Mouse (Mus musculus) spleen, postnatal 14 days (tissue): Measurements from ENCODE around the gene Ndufs7.

Source experiments
- DNase-seq, 2 experiments: peaks; one replicate each; pipeline ENCODE4 v3.0.0; 2021 to 2022; ENCODE audit warnings: low spot score in 2 of 2

Gene Ndufs7

DNA sequence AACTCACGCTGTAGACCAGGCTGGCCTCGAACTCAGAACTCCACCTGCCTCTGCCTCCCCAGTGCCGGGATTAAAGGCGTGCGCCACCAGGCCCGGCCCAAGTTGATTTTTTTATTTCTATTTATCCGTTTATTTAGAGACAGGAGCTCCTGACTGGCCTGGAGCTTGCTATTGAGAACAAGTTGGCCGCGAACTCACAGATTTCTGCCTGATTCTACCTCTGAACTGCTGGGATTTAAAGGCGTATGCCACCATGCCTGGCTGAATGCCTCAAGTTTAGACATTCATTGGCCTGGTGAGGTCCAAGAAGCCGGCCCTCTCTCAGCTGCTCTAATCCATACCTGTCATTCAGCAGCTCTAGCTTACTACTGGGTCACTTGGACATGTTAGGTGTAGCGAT lies 13.2 kb downstream of the Ndufs7 start:
- DNase-seq = no peak

DNA sequence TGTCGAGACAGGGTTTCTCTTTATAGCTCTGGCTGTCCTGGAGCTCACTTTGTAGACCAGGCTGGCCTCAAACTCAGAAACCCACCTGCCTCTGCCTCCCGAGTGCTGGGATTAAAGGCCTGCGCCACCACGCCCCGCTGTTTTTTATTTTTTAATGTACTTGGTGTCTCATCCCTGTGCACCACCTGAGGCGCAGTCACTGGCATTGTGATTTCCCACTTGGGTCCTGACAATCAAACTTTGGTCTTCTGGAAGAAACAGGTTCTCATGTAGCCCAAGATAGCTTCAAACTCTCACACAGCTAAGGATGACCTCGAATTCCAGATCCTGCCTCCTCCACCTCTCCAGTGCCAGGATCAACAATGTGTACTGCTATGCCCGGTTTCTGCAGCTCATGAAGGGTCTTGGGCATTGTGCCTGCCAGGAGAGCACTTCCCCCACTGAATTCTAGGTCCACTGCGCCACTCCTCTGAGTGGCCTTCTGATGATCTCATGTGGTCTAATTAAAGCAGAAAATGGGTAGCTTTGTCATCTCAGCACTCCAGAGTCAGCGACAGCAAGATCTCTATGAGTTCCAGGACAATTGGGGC lies 13.9 kb downstream of the Ndufs7 start:
- no peak for DNase-seq

DNA sequence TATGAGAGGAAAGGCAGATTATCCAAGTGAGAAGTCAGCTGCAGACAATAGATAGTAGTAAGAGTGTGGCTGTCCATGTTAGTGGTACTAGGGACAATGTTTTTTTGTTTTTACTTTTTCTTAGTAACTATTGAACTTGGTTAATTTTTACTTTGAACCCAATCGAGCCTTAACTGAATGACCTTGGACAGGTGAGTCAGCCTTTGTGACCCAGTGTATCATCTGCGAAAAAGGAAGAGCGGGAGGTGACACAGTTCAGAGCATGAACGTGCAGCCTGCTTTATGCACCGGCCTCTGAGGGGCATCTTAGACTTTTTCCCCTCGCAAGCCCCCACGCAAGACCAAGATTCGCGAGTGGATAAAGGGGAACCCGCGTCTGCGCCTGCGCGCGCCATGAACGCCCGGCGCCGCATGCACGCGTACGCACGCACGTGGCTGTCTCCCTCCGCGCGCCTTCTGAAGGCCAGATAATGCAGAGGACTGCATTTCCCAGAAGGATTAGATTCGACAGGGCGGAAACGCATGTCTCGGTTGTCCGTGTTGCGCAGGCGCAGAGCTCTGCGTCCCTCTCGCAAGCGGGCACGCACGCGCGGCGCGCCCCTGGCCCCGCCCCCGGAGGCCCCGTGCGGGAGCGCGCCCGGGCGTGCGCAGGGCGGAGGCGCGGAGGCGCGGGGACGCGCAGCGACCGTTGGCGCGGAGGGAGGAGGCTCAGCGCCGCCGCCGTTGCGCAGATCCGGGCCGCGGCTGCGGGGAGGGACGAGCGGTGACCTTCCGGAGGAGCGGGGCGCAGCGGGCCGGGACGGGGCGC lies 15.6 kb downstream of the Ndufs7 start:
- DNase-seq = peak; percentile 97 to 99

DNA sequence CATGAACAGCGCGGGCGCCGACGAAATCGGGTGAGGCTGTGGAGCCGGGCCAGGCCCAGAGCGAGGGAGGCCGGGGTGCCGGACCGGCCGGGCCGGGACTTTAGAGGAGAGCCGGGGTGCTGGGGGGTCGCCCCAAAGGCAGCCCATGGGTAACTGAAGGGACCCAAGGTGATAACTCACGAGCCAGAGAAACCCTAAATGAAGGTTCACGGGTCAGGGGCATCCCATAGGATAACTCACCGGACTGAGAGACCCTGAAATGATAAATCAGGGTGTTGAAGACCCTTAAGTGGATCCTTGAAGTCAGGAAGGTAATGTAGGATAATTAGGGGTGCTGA lies 16.2 kb downstream of the Ndufs7 start:
- no peak for DNase-seq

DNA sequence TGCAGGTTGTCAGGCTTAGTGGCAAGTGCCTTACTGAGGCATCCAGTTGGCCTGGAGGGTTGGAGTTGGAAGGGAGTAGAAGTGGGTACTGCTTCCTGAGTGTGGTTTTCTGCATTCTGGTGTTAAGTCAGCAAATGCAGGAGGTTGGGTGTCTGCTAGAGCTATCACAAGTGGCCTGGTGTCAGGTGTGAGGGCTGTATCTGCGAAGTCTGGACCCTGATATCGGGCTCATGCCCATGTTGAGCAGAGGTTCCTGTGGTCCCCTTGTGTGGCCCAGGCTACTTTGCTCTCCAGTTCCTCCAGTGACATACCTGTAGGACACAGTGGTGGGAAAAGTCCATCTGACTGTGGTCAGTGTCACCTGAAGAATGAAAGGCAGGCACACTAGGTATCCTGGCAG lies 21.2 kb downstream of the Ndufs7 start:
- no peak for DNase-seq

DNA sequence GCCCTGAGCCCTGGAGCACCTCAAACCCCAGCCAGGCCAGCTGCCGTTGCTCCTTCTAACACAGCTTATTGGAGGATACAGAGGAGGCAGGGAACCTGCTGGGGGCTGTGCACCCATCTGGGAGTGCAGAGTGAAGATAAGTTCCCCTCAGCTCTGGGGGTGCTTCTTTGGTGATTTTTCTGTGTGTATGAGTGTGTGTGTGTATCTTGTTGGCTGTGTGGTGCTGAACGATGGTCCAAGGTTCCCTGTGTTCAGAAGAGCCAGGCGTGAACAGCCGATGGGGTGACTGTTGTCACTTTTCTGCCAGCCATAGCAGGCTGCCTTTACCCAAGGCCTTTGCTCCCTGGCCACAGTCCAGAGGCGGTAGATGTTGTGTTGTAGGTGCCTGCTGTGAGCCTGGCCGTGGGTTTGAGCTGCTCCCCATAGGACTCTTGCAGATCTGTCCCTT lies 21.8 kb downstream of the Ndufs7 start:
- DNase-seq = no peak

DNA sequence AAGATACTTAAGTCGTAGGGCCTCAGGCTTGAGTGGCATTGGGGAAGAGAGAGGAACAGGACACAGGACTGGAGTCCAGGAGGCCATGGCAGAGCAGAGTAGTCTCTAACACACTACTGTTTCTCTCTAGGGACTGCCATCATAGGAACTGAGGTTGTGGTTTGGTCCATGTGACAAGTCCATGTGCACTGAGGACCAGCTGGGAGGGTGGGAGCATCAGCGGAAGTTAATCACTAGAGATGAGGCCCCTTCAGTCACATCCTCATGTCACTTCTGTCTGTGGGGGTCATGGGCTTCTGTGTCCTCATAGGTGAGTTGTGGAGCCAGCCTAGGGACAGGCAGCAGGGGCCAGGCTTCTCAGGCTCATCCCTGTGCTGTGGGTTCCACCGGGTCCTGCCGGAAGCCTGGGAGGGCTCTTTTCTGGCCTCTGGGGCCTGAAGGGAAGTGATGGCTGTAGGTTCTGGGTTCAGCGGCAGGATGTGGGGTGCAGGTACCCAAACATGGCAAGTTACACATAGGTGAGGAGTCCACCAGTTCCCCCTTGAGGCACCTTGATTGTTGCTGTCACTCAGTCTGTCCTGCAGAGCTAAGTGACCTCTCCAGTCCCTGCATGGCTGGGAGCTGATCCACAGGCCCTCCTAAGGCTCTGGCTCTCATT lies 22.4 kb downstream of the Ndufs7 start:
- DNase-seq = no peak

DNA sequence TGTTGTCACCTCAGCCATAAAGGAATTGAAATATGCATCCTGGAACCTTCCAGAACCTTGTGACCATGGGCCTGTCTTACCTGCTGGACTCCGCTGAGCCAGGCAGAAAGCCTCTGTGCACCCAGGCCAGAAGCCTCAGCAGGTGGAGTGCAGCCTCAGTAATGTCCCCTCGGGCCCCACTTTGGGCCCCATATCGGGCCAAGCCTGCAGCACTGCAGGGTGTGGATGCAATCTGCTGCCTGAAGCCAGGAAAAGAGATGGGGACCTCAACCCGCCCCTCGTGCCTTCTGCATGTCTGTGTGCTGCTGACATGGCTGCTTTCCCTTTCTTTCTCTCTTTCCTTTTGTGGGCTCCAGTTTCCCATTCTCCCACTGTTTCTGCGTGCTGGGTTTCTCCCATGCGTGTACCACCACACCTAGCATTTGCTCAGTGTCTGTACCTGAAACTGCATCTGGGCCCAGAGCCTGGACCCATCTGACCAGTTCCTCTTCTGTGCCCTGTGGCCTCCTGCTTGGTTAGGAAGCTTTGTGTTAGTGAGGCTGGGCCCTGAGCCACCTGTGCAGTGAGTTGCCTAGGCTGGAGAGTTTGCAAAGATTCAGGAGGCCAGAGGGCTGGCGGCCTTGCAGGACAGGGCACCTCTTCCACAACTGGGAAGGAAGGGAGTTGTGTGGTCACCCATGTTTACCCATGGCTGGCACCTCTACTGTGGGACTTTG lies 23.1 kb downstream of the Ndufs7 start:
- DNase-seq = no peak

DNA sequence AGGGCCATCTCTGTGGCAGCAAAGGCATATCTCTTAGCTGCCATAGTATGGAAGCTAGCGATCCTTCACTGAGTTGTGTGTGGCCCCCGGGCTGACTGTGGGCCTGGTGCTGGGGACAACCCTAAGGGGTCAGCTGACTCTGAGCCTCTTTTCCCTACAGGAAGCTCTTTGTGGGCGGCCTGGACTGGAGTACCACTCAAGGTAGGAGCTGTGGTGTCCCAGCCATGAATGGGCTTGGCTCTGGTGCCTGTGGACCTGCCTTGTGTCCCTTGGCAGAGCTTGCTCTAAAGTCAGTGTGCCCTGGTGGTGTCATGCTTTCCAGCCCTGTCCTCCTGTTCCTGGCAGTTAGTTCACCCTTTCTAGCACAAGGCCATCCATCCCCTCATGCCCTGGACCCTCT lies 24.9 kb downstream of the Ndufs7 start:
- no peak for DNase-seq

DNA sequence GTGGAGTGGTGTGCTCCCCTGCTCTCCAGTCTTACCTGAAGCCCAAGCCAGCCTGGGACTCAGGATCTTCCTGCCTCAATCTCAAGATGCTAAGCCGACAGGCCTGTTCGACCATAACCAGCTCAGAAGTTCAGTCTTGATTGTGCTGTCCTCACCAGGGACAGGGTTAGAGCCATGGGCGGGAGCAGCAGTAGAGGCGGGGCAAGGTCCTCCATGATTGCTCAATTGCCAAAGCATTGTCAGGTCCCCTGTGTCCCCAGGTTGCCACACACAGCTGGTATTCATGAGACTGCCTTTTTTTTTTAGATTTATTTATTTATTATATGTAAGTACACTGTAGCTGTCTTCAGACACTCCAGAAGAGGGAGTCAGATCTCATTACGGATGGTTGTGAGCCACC lies 27.3 kb downstream of the Ndufs7 start:
- DNase-seq = no peak

DNA sequence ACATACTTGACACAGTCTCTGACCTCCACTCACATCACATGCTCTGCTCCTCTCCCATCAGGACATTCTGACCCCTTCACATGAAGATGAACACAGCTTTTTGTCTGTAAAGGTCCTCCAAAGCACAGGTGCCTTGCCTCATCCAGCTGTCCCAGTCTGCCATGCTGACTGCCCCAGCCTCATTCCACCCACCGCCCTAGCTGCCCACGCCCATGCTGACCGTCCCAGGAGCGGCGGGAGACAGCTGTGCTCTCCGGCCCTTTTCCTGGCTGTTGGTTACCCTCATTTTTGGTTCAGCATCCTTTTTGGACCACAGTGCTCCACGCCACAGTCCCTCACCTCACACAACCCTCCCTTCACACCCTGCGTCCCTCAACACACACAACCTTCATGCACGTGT lies 29.5 kb downstream of the Ndufs7 start:
- no peak for DNase-seq

DNA sequence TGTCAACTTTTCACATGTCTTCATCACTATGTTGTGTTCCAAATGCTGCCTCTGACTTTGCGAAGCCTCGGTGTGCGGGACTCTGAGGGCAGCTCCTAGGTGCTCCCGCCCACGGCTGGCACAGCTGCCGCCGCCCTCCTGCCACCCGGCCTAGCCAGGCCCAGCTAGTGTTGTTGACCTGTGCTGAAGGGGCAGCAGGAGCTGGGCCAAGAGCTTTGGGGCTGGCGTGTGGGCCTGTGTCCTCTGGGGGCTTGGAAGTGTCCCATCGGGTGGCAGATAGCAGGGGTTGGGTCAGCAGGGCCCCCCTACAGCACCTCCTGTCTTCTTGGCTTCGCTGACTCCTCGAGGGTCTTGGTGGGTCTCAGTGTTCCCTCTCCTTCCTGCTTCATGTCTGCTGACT lies 30.4 kb downstream of the Ndufs7 start:
- DNase-seq = no peak

DNA sequence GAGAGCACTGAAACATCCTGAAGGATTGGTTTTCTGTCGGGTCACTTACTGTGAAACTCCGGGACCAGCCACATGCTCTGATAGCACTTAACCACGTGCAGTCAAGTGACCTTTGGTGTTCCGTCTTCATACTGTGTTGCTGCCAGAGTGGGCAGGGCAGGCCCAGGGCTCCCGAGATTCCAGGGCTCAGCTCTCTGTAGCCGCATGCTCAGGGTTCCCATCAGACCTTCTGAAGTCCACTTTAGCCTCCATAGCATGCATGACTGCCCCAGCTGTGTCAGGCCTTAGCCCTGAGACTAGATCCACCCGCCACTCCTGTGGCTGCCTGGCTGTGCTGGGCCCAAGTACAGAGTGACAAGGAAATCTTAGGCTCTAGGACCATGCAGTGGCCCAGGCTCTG lies 32.4 kb downstream of the Ndufs7 start:
- no peak for DNase-seq

DNA sequence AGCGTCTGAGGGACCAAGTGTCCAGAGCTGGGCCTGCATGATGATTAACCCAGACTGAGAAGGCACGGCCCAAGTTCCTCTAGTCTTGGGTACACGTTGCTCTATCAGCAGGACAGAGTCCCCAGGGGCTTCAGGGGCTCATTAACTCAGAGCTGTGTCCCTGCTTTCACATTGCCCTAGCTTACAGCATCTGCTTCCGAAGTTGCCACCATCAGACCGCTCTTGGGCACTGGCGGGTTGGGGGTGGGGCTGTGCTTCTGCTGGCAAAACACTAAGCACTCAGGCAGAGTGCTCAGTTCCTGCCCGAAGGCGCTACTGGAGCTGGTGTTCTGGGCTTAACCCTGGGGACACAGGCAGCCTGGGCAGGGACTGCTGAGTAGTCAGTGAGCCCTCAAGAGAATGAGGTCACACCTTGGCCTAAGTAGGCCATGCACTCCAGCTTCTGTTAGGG lies 33.0 kb downstream of the Ndufs7 start:
- DNase-seq = no peak

DNA sequence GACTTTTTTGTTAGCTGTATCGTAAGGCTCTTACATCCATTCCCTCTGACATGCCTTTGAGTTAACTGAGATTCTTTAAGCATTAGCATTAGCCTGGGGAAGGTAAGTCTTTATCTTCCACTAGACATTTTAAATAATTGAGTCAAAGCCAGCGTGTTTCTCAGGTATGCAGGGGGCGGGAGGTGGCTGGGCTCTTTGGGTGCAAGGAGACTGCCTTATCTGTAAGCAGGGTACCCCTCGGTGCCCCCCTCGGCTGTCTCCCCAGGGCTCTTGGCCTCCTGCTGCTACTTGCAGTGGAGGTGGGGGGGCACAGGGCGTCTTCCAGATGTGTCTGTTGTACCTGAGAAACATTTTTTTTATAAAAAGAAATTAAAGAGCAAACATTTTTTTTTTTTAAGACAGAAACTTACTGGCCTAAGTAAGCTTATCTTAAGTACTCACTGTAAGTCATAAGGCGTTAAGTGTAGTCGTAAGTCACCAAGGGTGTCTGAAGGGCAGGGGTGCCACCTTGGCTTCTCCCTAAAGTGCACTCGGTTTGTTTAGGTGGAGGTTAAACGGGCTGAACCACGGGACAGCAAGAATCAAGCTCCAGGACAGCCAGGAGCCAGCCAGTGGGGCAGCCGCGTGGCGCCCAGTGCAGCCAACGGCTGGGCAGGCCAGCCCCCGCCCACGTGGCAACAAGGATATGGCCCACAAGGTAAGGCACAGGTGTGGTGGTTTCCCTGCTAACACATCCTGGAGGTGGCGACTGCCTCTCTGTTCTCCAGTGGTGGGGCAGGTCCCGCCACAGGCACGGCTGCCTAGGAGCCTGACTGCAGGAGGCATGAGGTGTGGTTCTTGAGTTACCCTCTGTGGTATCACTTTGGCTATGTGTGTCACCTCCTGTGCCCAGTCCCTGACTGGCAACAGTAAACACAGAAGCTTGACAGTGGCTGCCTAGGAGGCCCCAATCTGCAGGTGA lies 33.8 kb downstream of the Ndufs7 start:
- DNase-seq = no peak

DNA sequence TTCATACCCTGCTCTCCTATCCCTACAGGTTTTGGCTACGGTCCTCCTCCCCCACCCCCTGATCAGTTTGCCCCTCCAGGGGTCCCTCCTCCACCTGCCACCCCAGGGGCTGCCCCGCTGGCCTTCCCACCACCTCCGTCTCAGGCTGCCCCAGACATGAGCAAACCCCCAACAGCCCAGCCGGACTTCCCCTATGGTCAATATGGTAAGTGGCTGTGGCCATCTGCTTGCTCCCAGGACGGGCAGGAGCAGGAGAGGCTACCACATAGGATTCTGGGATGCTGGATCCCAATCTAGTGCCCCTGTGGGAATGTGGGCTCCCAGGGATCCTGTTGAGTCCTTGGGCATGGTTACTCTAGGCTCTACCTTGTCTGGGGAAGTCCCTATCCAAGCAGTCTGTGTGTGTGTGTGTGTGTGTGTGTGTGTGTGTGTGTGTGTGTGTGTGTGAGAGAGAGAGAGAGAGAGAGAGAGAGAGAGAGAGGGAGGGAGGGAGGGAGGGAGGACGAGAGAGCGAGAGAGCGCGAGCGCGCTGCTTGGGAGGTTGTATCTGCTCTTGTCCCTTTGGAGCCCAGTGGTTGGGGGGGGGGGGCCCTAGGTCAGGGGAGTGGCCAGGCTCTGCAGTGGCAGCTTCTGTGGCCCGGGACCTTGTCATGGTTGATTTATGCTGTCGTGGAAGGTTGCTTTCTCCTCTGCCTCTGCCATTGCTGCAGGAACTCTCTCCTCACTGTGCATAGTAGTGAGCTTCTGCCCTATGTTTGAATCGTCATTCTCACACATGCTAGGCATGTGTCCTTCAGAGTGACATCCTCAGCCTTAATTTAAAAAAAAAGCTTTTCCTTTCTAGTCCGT lies 36.5 kb downstream of the Ndufs7 start:
- no peak for DNase-seq

DNA sequence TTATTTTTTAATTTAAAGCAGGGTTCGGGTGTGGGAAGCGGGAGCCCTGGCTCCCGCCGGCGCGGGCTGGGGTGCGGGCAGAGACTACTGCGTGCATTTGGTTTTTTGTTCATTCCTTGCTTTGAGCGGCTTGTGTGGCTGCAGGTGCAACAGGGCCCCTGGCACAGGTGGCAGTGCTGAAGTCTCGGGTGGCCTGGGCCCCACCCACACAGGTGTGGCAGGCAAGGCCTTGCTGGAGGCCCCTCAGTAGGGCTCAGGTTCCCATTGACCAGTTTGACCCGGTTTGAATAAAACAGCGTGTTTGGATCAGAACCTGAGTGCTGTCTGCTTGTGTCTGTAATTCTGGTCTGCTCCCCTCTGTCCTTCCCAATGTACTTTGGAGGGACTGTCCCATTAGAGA lies 39.2 kb downstream of the Ndufs7 start:
- no peak for DNase-seq

DNA sequence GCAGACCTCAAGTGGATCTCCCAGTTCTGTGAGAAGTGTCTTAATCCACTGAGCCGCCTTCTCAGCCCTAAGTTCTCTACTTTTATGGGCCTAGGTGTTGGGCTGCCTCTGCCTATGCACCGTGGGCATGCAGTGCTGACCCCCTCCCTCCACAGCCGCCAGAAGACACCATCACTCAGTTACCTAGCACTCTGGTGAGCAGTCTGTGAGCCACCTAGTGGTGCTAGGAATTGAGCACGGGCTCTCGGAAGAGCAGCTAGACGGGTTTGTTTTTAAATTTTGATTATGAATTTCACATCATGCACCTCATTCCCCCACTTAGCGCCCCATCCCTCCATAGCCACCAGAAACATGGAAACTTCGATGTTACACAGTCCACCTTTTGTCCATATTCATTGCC lies 39.7 kb downstream of the Ndufs7 start:
- no peak for DNase-seq

DNA sequence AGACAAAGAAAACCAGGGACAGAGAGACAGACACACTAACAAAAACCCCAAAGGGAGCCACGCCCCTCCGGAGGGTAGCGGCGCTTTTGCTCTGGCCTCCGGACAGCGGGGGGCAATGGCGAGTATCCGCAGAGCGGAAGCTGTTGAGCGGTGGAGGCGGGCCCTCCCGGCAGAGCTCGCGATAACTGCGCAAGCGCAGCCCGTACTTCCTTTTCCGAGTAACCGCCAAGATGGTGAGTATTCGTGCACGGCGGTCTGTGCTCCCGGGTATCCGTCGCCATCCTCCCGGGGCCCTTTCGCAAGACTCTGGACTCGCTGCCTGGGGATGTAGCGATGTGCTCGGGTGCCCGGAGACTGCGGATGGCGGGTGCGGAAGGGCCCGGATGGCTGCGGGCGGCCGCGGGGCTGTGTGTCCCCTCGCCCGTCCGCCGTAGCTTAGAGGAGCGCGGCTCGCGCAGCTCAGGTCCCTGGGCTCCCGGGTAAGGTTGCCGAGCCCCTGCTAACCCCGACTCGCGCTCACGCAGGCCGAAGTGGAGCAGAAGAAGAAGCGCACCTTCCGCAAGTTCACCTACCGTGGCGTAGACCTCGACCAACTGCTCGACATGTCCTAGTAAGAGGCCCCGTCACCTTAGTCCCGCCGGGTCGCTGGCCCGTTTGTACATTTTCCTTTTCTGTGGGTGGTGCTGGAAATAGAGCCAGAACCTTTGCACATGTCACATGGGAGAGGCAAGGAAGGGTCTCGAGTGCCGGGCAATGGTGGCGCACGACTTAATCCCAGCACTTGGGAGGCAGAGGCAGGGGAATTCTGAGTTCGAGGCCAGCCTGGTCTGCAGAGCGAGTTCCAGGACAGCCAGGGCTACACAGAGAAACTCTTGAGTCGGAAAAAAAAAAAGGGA lies 43.6 kb downstream of the Ndufs7 start, which contains the start of gene Rps15:
Gene Rps15, plus strand, starts transcription at position 203 of the 896 bp plus-strand sequence.
- peak; percentile 87 to 94 for DNase-seq
